Mouse (Mus musculus) MEL (cell line): ENCODE results near the gene Sorcs1. TPM values are rescaled to one million over a fixed set of nuclear protein-coding genes. Genes with fewer than 3 reads are reported as not detected.

Experiments
- DNase-seq: peaks from one replicate; pipeline ENCODE4 v3.0.0; 2011; ENCODE audit warnings: low read depth, low spot score
- H3K27ac ChIP-seq: 2 replicates; pipeline ENCODE4 v1.5.1; 2012; ENCODE audit warnings: low read depth, mild to moderate bottlenecking, control low read depth, low read length, moderate library complexity; ENCODE audit not compliant: control insufficient read depth
- H3K27me3 ChIP-seq, 2 experiments: fragments of 150-350 bp in 1 of 2; sonication (generic) in 1 of 2; 2 replicates each; pipeline ENCODE4 v1.6.1; 2012; ENCODE audit warnings: low read length in 2 of 2, mild to moderate bottlenecking in 2 of 2, improper control_type of control experiment in 1 of 2, moderate library complexity in 1 of 2; ENCODE audit not compliant: insufficient read depth in 2 of 2, control insufficient read depth in 1 of 2
- H3K36me3 ChIP-seq, 2 experiments: 2 replicates each; pipeline ENCODE4 v1.6.1; 2012 to 2014; ENCODE audit warnings: low read length in 2 of 2, improper control_type of control experiment in 1 of 2, inconsistent platforms in 1 of 2, mild to moderate bottlenecking in 1 of 2; ENCODE audit not compliant: insufficient read depth in 2 of 2, control insufficient read depth in 1 of 2
- H3K4me1 ChIP-seq, 2 experiments: fragments of 150-350 bp in 1 of 2; sonication (generic) in 1 of 2; 2 replicates each; pipeline ENCODE4 v1.6.1; 2012; ENCODE audit warnings: low read length in 2 of 2, improper control_type of control experiment in 1 of 2, mild to moderate bottlenecking in 1 of 2; ENCODE audit not compliant: insufficient read depth in 2 of 2, control insufficient read depth in 1 of 2
- H3K4me3 ChIP-seq, 2 experiments: fragments of 150-350 bp in 1 of 2; sonication (generic) in 1 of 2; 2 replicates each; pipeline ENCODE4 v1.5.1; 2012; ENCODE audit warnings: low read depth in 2 of 2, low read length in 2 of 2, mild to moderate bottlenecking in 2 of 2, moderate library complexity in 2 of 2, control low read depth in 1 of 2, improper control_type of control experiment in 1 of 2; ENCODE audit not compliant: control insufficient read depth in 1 of 2, insufficient read depth in 1 of 2
- H3K79me2 ChIP-seq: 2 replicates; pipeline ENCODE4 v1.6.1; 2012; ENCODE audit warnings: mild to moderate bottlenecking, low read length, moderate library complexity; ENCODE audit not compliant: control insufficient read depth, poor library complexity, insufficient read depth
- H3K9ac ChIP-seq: 2 replicates; pipeline ENCODE4 v1.6.1; 2012; ENCODE audit warnings: low read depth, mild to moderate bottlenecking, control low read depth, low read length, moderate library complexity; ENCODE audit not compliant: control insufficient read depth, poor library complexity, severe bottlenecking
- H3K9me3 ChIP-seq: fragments of 150-350 bp; sonication (generic); replicated peaks from 2 replicates; pipeline ENCODE4 v1.6.1; 2012; ENCODE audit warnings: mild to moderate bottlenecking, low read length, improper control_type of control experiment, moderate library complexity; ENCODE audit not compliant: insufficient read depth
- BHLHE40 ChIP-seq: IDR thresholded peaks from 2 replicates; pipeline ENCODE4 v1.6.1; 2012; ENCODE audit warnings: low read depth, mild to moderate bottlenecking, inconsistent platforms, low read length, improper control_type of control experiment, borderline replicate concordance
- CHD1 ChIP-seq: IDR thresholded peaks from 2 replicates; pipeline ENCODE4 v1.6.1; 2012; ENCODE audit warnings: low read depth, mild to moderate bottlenecking, inconsistent platforms, low read length, improper control_type of control experiment
- CHD2 ChIP-seq: IDR thresholded peaks from 2 replicates; pipeline ENCODE4 v1.6.1; 2011; ENCODE audit warnings: low read length, improper control_type of control experiment
- E2F4 ChIP-seq: IDR thresholded peaks from 2 replicates; pipeline ENCODE4 v1.6.1; 2011; ENCODE audit warnings: low read depth, low read length, improper control_type of control experiment, borderline replicate concordance
- ELF1 ChIP-seq: IDR thresholded peaks from 2 replicates; pipeline ENCODE4 v1.6.1; 2014; ENCODE audit warnings: low read depth, mild to moderate bottlenecking, inconsistent platforms, low read length, improper control_type of control experiment, moderate library complexity
- EP300 ChIP-seq, 2 experiments: IDR thresholded peaks; 2 replicates each; pipeline ENCODE4 v1.6.1; 2011; ENCODE audit warnings: improper control_type of control experiment in 2 of 2, low read length in 2 of 2, low read depth in 1 of 2, mild to moderate bottlenecking in 1 of 2
- HCFC1 ChIP-seq: IDR thresholded peaks from 2 replicates; pipeline ENCODE4 v1.6.1; 2012; ENCODE audit warnings: low read depth, mild to moderate bottlenecking, inconsistent platforms, low read length, improper control_type of control experiment, moderate library complexity
- JUND ChIP-seq: IDR thresholded peaks from 2 replicates; pipeline ENCODE4 v1.6.1; 2011; ENCODE audit warnings: low read depth, mild to moderate bottlenecking, improper control_type of control experiment, low read length
- KAT2A ChIP-seq: conservative IDR thresholded peaks from 2 replicates; pipeline ENCODE4 v1.6.1; 2012; ENCODE audit warnings: low read depth, low read length, improper control_type of control experiment, inconsistent platforms
- MAZ ChIP-seq: IDR thresholded peaks from 2 replicates; pipeline ENCODE4 v1.6.1; 2012; ENCODE audit warnings: low read depth, mild to moderate bottlenecking, inconsistent platforms, low read length, improper control_type of control experiment
- MXI1 ChIP-seq: IDR thresholded peaks from 2 replicates; pipeline ENCODE4 v1.6.1; 2011; ENCODE audit warnings: mild to moderate bottlenecking, low read depth, low read length, improper control_type of control experiment
- MYB ChIP-seq: IDR thresholded peaks from 2 replicates; pipeline ENCODE4 v1.6.1; 2011; ENCODE audit warnings: mild to moderate bottlenecking, low read depth, low read length, improper control_type of control experiment
- NELFE ChIP-seq: IDR thresholded peaks from 2 replicates; pipeline ENCODE4 v1.6.1; 2011; ENCODE audit warnings: low read depth, low read length, improper control_type of control experiment
- POLR2AphosphoS5 ChIP-seq: IDR thresholded peaks from 2 replicates; pipeline ENCODE4 v1.6.1; 2012; ENCODE audit warnings: low read depth, borderline replicate concordance, mild to moderate bottlenecking, inconsistent platforms, low read length, moderate library complexity, mixed read lengths
- RAD21 ChIP-seq: IDR thresholded peaks from 2 replicates; pipeline ENCODE4 v1.6.1; 2011; ENCODE audit warnings: mild to moderate bottlenecking, low read depth, low read length, improper control_type of control experiment
- TAL1 ChIP-seq: IDR thresholded peaks from 2 replicates; pipeline ENCODE4 v1.6.1; 2012; ENCODE audit warnings: mild to moderate bottlenecking, inconsistent platforms, low read length, moderate library complexity, mixed read lengths
- TCF12 ChIP-seq: IDR thresholded peaks from 2 replicates; pipeline ENCODE4 v1.6.1; 2014; ENCODE audit warnings: low read depth, mild to moderate bottlenecking, inconsistent platforms, low read length, improper control_type of control experiment, moderate library complexity
- UBTF ChIP-seq: IDR thresholded peaks from 2 replicates; pipeline ENCODE4 v1.6.1; 2012; ENCODE audit warnings: low read depth, mild to moderate bottlenecking, inconsistent platforms, low read length, improper control_type of control experiment, moderate library complexity, borderline replicate concordance; ENCODE audit not compliant: insufficient read depth
- USF1 ChIP-seq: IDR thresholded peaks from 2 replicates; pipeline ENCODE4 v1.6.1; 2014; ENCODE audit warnings: low read depth, mild to moderate bottlenecking, inconsistent platforms, low read length, improper control_type of control experiment, moderate library complexity
- USF2 ChIP-seq, 2 experiments: IDR thresholded peaks; 2 replicates each; pipeline ENCODE4 v1.6.1; 2011 to 2012; ENCODE audit warnings: improper control_type of control experiment in 2 of 2, low read length in 2 of 2, borderline replicate concordance in 1 of 2, inconsistent platforms in 1 of 2, low read depth in 1 of 2, mild to moderate bottlenecking in 1 of 2; ENCODE audit not compliant: insufficient read depth in 1 of 2
- ZC3H11A ChIP-seq: IDR thresholded peaks from 2 replicates; pipeline ENCODE4 v1.6.1; 2012; ENCODE audit warnings: low read depth, mild to moderate bottlenecking, inconsistent platforms, low read length, improper control_type of control experiment
- ZKSCAN1 ChIP-seq: IDR thresholded peaks from 2 replicates; pipeline ENCODE4 v1.6.1; 2012; ENCODE audit warnings: low read depth, mild to moderate bottlenecking, inconsistent platforms, low read length, improper control_type of control experiment, moderate library complexity
- ZMIZ1 ChIP-seq: IDR thresholded peaks from 2 replicates; pipeline ENCODE4 v1.6.1; 2012; ENCODE audit warnings: low read depth, mild to moderate bottlenecking, inconsistent platforms, low read length, improper control_type of control experiment, moderate library complexity
- ZNF384 ChIP-seq: IDR thresholded peaks from 2 replicates; pipeline ENCODE4 v1.6.1; 2012; ENCODE audit warnings: low read depth, mild to moderate bottlenecking, inconsistent platforms, low read length, improper control_type of control experiment
- polyA plus RNA-seq, 2 experiments: library from polyadenylated mRNA; stranded (reverse) in 1 of 2; unstranded in 1 of 2; fragments of >175 nt in 1 of 2; fragments of >200 nt in 1 of 2; gene quantifications; 2 replicates each; pipeline versions ENCODE4 v1.2.1 to v1.2.4; 2012; ENCODE audit warnings: low replicate concordance in 2 of 2, low read depth in 1 of 2; ENCODE audit not compliant: insufficient read length in 2 of 2, insufficient read depth in 1 of 2, missing spikeins in 1 of 2
- total RNA-seq: library from RNA; depleted of rRNA; stranded (reverse); fragments of 300-350 nt; gene quantifications from 2 replicates; pipeline ENCODE4 v1.2.3, GENCODE M21; 2012

Sorcs1 gene
- total and polyA plus RNA-seq, 3 experiments = not detected

GRCm38 (mm10) chr19:50374751-50375150, 303.7 kb downstream of the Sorcs1 start:
- Histone ChIP-seq H3K27ac (no peak overlapping the region), H3K79me2 (no peaks in the 10 kb centered on the region), H3K4me3 (no peak overlapping the region), H3K9me3 (no peaks in the 10 kb centered on the region), H3K27me3 (no peaks in the 10 kb centered on the region), H3K4me1 (no peaks in the 10 kb centered on the region), H3K9ac (no peak overlapping the region), H3K36me3 (no peaks in the 10 kb centered on the region)
- no peak for DNase-seq
- no peak for TF ChIP-seq TCF12
- TF ChIP-seq USF1 = no peak
- TF ChIP-seq KAT2A = no peak
- no peak for TF ChIP-seq NELFE
- no peak for TF ChIP-seq MXI1
- no peak for TF ChIP-seq ZNF384
- TF ChIP-seq BHLHE40 = no peak
- TF ChIP-seq RAD21 = no peak
- TF ChIP-seq E2F4 = no peak
- no peak for TF ChIP-seq HCFC1
- no peak for TF ChIP-seq JUND
- TF ChIP-seq CHD1 = no peak
- no peak for TF ChIP-seq ZMIZ1
- TF ChIP-seq CHD2 = no peak
- no peak for TF ChIP-seq TAL1
- TF ChIP-seq MYB = no peak
- no peak for TF ChIP-seq UBTF
- no peak for TF ChIP-seq USF2 (IDR thresholded peaks at IDR 0.05; ENCODE audit: borderline replicate concordance in 1 of 2, insufficient read depth in 1 of 2, low read depth in 1 of 2, low read length in 2 of 2)

- Histone ChIP-seq H3K9me3 (no peaks in the 10 kb centered on the region), H3K9ac (no peak overlapping the region), H3K4me3 (no peak overlapping the region), H3K27me3 (no peaks in the 10 kb centered on the region), H3K79me2 (no peaks in the 10 kb centered on the region), H3K27ac (no peak overlapping the region), H3K4me1 (no peaks in the 10 kb centered on the region), H3K36me3 (no peaks in the 10 kb centered on the region)
- no peak for TF ChIP-seq EP300 (IDR thresholded peaks at IDR 0.05; ENCODE audit: low read depth in 1 of 2, low read length in 2 of 2)
- no peak for TF ChIP-seq ZC3H11A
- no peak for TF ChIP-seq NELFE
- no peak for TF ChIP-seq ZKSCAN1
- TF ChIP-seq POLR2AphosphoS5 = no peak
- TF ChIP-seq CHD2 = no peak
- no peak for TF ChIP-seq CHD1
- no peak for TF ChIP-seq ZNF384
- TF ChIP-seq MAZ = no peak
- no peak for TF ChIP-seq ELF1
- no peak for TF ChIP-seq MYB
- TF ChIP-seq HCFC1 = no peak
- no peak for TF ChIP-seq USF2 (IDR thresholded peaks at IDR 0.05; ENCODE audit: borderline replicate concordance in 1 of 2, insufficient read depth in 1 of 2, low read depth in 1 of 2, low read length in 2 of 2)
- no peak for DNase-seq
These were observed 312.0 kb downstream of the Sorcs1 start for GRCm38 (mm10) chr19:50366446-50366845.
